Mouse (Mus musculus) heart, postnatal 0 days (tissue): ENCODE measurements at regions not wholly inside any gene's neighbourhood (a gene's known extent, or its start where the extent isn't known, plus 50 kb on each side); places are given as distances from the start of the nearest gene placed in this dataset.

ENCODE experiments used
- ATAC-seq: fragments of 200-750 bp; cut with Nextera tagmentation; 2 replicates; pipeline ENCODE4 v1.8.0; 2017; ENCODE audit warnings: low read depth, moderate number of reproducible peaks, moderate library complexity; ENCODE audit not compliant: insufficient read depth
- DNase-seq: peaks from one replicate; pipeline ENCODE4 v3.0.0-alpha.2; 2016; ENCODE audit warnings: low spot score
- H3K27ac ChIP-seq: fragments of 300-500 bp; sonication (generic); 2 replicates; pipeline ENCODE4 v1.5.1; 2014; ENCODE audit warnings: low read depth, mild to moderate bottlenecking
- H3K27me3 ChIP-seq: fragments of 300-500 bp; sonication (generic); 2 replicates; pipeline ENCODE4 v1.6.1; 2014; ENCODE audit warnings: low read length, mixed read lengths; ENCODE audit not compliant: control insufficient read depth, insufficient read depth
- H3K36me3 ChIP-seq: fragments of 300-500 bp; sonication (generic); replicated peaks from 2 replicates; pipeline ENCODE4 v1.6.1; 2014; ENCODE audit warnings: low read length, mixed read lengths; ENCODE audit not compliant: control insufficient read depth, insufficient read depth
- H3K4me1 ChIP-seq: fragments of 300-500 bp; sonication (generic); 2 replicates; pipeline ENCODE4 v1.6.1; 2014; ENCODE audit warnings: antibody characterized with exemption; ENCODE audit not compliant: control insufficient read depth, insufficient read depth
- H3K4me2 ChIP-seq: fragments of 300-500 bp; sonication (generic); 2 replicates; pipeline ENCODE4 v1.6.1; 2014; ENCODE audit warnings: low read depth, mild to moderate bottlenecking, low read length, moderate library complexity
- H3K4me3 ChIP-seq: fragments of 300-500 bp; sonication (generic); 2 replicates; pipeline ENCODE4 v1.5.1; 2014; ENCODE audit warnings: low read depth, low read length
- H3K9ac ChIP-seq: fragments of 300-500 bp; sonication (generic); replicated peaks from 2 replicates; pipeline ENCODE4 v1.6.1; 2014; ENCODE audit warnings: low read depth, low read length, mixed read lengths
- H3K9me3 ChIP-seq: fragments of 300-500 bp; sonication (generic); replicated peaks from 2 replicates; pipeline ENCODE4 v1.6.1; 2016; ENCODE audit warnings: low read length; ENCODE audit not compliant: control insufficient read depth
- CTCF ChIP-seq: IDR thresholded peaks from 2 replicates; pipeline ENCODE4 v1.5.1; 2016; ENCODE audit warnings: antibody characterized with exemption, control low read depth, low read depth
- EP300 ChIP-seq: IDR thresholded peaks from 2 replicates; pipeline ENCODE4 v1.6.1; 2016; ENCODE audit warnings: antibody characterized with exemption, low read depth
- WGBS: fragments of 180-500 bp; shearing (Covaris S2); extraction: QIAGEN DNeasy Blood & Tissue Kit; methylation state at CpG from one replicate; pipeline ENCODE4 v1.1.7; 2014; 5-methylcytosine and 5-hydroxymethylcytosine counted together

- H3K36me3 ChIP-seq: no peaks in the 10 kb centered on the region
- H3K9ac ChIP-seq: no peak overlapping the region
- no peak overlapping the region for H3K4me3 ChIP-seq
- ATAC-seq (no peak; the same call in 1 of the 2 replicates), DNase-seq (no peak)
- no peaks in the 10 kb centered on the region for H3K27me3 ChIP-seq
- TF ChIP-seq EP300 (no peak), CTCF (no peak)
- 66% methylated on average over 8 of the region's 8 CpGs for WGBS
- no peak overlapping the region for H3K27ac ChIP-seq
- no peaks in the 10 kb centered on the region for H3K4me1 ChIP-seq
- no peak overlapping the region for H3K4me2 ChIP-seq
- H3K9me3 ChIP-seq: no peaks in the 10 kb centered on the region
Measured at GRCm38 (mm10) chr12:99063885-99064284, 143.5 kb downstream of the Ttc8 start.

DNA sequence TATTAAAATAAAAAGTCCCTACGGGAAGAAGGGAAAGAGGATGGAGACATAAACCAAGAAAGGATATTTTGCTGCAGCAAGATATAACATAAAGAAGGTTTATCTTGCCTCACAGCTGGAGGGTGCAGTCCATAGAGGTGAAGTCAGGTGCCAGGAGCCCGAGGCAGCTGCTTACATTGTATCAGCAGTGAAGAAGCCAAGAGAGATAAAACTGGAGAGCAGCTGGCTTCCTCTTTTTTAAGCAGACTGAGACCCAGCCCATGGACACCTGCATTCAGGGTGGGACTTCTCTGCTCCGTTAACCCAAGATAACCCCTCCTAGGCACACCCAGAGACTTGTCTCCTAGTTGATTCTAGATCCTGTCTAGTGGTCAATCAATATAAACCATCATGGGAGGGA lies 147.6 kb downstream of the Ttc8 start:
- H3K4me3 ChIP-seq: no peak overlapping the region
- no peak overlapping the region for H3K27ac ChIP-seq
- no peaks in the 10 kb centered on the region for H3K4me1 ChIP-seq
- ATAC-seq (no peak), DNase-seq (no peak)
- no peaks in the 10 kb centered on the region for H3K36me3 ChIP-seq
- no peak for TF ChIP-seq CTCF
- no peak overlapping the region for H3K4me2 ChIP-seq
- 25% methylated on average over 3 of the region's 3 CpGs for whole genome bisulfite sequencing
- no peak overlapping the region for H3K9ac ChIP-seq
- H3K9me3 ChIP-seq: no peaks in the 10 kb centered on the region
- H3K27me3 ChIP-seq: no peaks in the 10 kb centered on the region

GRCm38 (mm10) chr12:99073766-99074165 lies 153.4 kb downstream of the Ttc8 start:
- Histone ChIP-seq H3K27ac (no peak overlapping the region), H3K4me1 (no peaks in the 10 kb centered on the region), H3K27me3 (no peaks in the 10 kb centered on the region), H3K4me3 (no peak overlapping the region), H3K9me3 (no peaks in the 10 kb centered on the region), H3K36me3 (no peaks in the 10 kb centered on the region), H3K9ac (no peak overlapping the region), H3K4me2 (no peak overlapping the region)
- ATAC-seq (no peak), DNase-seq (no peak)
- TF ChIP-seq CTCF (no peak), EP300 (no peak)
- WGBS: 75% methylated on average over 5 of the region's 5 CpGs

GRCm38 (mm10) chr12:99077366-99077765 lies 157.0 kb downstream of the Ttc8 start:
- no peak overlapping the region for H3K27ac ChIP-seq
- DNase-seq (no peak), ATAC-seq (no peak)
- H3K4me2 ChIP-seq: no peak overlapping the region
- no peaks in the 10 kb centered on the region for H3K4me1 ChIP-seq
- H3K9me3 ChIP-seq: no peaks in the 10 kb centered on the region
- no peaks in the 10 kb centered on the region for H3K36me3 ChIP-seq
- no peak overlapping the region for H3K4me3 ChIP-seq
- no peak overlapping the region for H3K9ac ChIP-seq
- TF ChIP-seq CTCF (no peak), EP300 (no peak)
- no peaks in the 10 kb centered on the region for H3K27me3 ChIP-seq
- 44% methylated on average over 3 of the region's 3 CpGs for WGBS

DNA sequence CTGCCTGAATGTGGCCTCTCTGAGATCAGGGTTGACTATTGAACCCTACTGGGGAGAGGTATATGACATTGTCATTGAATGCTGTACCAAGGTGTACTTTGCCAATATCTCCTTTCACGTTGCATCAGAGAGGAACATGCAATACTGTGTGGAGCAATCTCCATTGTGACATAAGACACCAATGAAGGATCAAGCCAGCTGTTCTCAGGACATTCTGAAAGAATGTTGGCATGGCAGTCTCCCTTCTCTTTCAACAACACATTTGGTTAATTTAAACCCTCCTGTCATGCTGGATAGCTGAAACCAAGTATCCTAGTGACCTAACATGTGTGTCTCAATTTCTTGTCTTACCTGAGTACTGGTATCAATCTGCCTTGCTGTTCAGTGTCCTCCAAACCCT lies 159.5 kb downstream of the Ttc8 start:
- Histone ChIP-seq H3K4me3 (no peak overlapping the region), H3K4me1 (no peaks in the 10 kb centered on the region), H3K27ac (no peak overlapping the region), H3K9ac (no peak overlapping the region), H3K4me2 (no peak overlapping the region), H3K9me3 (no peaks in the 10 kb centered on the region), H3K27me3 (peaks cover 10% of the 10 kb centered on the region), H3K36me3 (no peaks in the 10 kb centered on the region)
- no peak for TF ChIP-seq EP300
- no peak for TF ChIP-seq CTCF
- 73% methylated on average over 1 of the region's 1 CpGs for WGBS
- DNase-seq: no peak
- no peak for ATAC-seq

GRCm38 (mm10) chr12:99083616-99084015 lies 163.2 kb downstream of the Ttc8 start:
- 0 out of 2 replicates have a peak, but pooled peaks cover under 1% of the 10 kb centered on the region for H3K4me1 ChIP-seq
- no peak overlapping the region for H3K9ac ChIP-seq
- H3K9me3 ChIP-seq: no peaks in the 10 kb centered on the region
- no peak overlapping the region for H3K27ac ChIP-seq
- ATAC-seq (no peak), DNase-seq (no peak)
- H3K36me3 ChIP-seq: no peaks in the 10 kb centered on the region
- H3K27me3 ChIP-seq: peaks cover 10% of the 10 kb centered on the region
- no peak overlapping the region for H3K4me3 ChIP-seq
- WGBS: 46% methylated on average over 11 of the region's 11 CpGs
- TF ChIP-seq CTCF: no peak
- no peak for TF ChIP-seq EP300
- H3K4me2 ChIP-seq: no peak overlapping the region
